Mouse (Mus musculus) hindbrain, embryonic 14.5 days (tissue): ENCODE results near the gene Tfr2. TPM values are rescaled to one million over a fixed set of nuclear protein-coding genes. Genes with fewer than 3 reads are reported as not detected.

ENCODE experiments used
- ATAC-seq: fragments of 200-750 bp; cut with Nextera tagmentation; 2 replicates; pipeline ENCODE4 v1.8.0; 2017; ENCODE audit warnings: moderate number of reproducible peaks, mild to moderate bottlenecking, moderate TSS enrichment, moderate library complexity; ENCODE audit not compliant: low FRiP score
- DNase-seq: peaks from one replicate; pipeline ENCODE4 v3.0.0-alpha.2; 2015; ENCODE audit warnings: low spot score
- H3K27ac ChIP-seq: fragments of 300-500 bp; sonication (generic); 2 replicates; pipeline ENCODE4 v1.5.1; 2014; ENCODE audit warnings: mild to moderate bottlenecking, moderate library complexity
- H3K27me3 ChIP-seq: fragments of 300-500 bp; sonication (generic); 2 replicates; pipeline ENCODE4 v1.6.1; 2014; ENCODE audit warnings: mild to moderate bottlenecking, low read length, mixed read lengths; ENCODE audit not compliant: control insufficient read depth, insufficient read depth
- H3K36me3 ChIP-seq: fragments of 300-500 bp; sonication (generic); replicated peaks from 2 replicates; pipeline ENCODE4 v1.6.1; 2014; ENCODE audit not compliant: control insufficient read depth, insufficient read depth
- H3K4me1 ChIP-seq: fragments of 300-500 bp; sonication (generic); replicated peaks from 2 replicates; pipeline ENCODE4 v1.6.1; 2014; ENCODE audit warnings: antibody characterized with exemption, low read length, mixed read lengths; ENCODE audit not compliant: control insufficient read depth, insufficient read depth
- H3K4me2 ChIP-seq: fragments of 300-500 bp; sonication (generic); replicated peaks from 2 replicates; pipeline ENCODE4 v1.6.1; 2014; ENCODE audit warnings: mild to moderate bottlenecking, moderate library complexity
- H3K4me3 ChIP-seq: fragments of 300-500 bp; sonication (generic); replicated peaks from 2 replicates; pipeline ENCODE4 v1.5.1; 2014; ENCODE audit warnings: mild to moderate bottlenecking, low read length
- H3K9ac ChIP-seq: fragments of 300-500 bp; sonication (generic); 2 replicates; pipeline ENCODE4 v1.6.1; 2014
- H3K9me3 ChIP-seq: fragments of 300-500 bp; sonication (generic); 2 replicates; pipeline ENCODE4 v1.6.1; 2016; ENCODE audit warnings: low read length; ENCODE audit not compliant: control insufficient read depth
- WGBS: fragments of 180-500 bp; shearing (Covaris S2); extraction: QIAGEN DNeasy Blood & Tissue Kit; methylation state at CpG from one replicate; pipeline ENCODE4 v1.1.7; 2014; 5-methylcytosine and 5-hydroxymethylcytosine counted together
- polyA plus RNA-seq: library from polyadenylated mRNA; unstranded; fragments of >200 nt; fragmentation: Nextera tagmentation; extraction: Ambion mirVana; gene quantifications from 2 replicates; pipeline ENCODE4 v1.2.1, GENCODE M21; 2014

Gene Tfr2
- polyA plus RNA-seq, 1 experiment from 2014 or later: 5.3 TPM

DNA sequence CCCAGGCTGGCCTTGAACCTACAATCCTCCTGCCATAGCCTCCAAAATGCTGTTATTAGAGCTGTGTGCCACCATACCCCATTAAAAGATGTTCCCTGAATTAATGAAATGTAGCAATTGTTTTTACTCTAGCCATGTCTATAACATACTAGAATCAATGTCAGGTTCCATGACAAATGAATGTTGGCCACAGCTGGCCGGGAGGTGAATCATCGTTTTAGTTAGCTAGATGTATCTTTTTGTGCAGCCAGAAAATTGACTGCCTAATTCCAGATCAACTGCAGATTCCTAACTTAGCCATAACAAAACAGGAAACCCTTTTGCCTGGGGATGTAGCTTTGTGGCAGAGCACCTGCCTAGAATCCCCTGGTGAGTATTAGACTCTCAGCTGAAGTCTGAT lies 19.8 kb upstream of the Tfr2 start:
- H3K36me3 ChIP-seq: no peaks in the 10 kb centered on the region
- H3K4me1 ChIP-seq: peaks cover 9% of the 10 kb centered on the region
- H3K9me3 ChIP-seq: no peaks in the 10 kb centered on the region
- DNase-seq (no peak), ATAC-seq (no peak)
- no peak overlapping the region for H3K4me3 ChIP-seq
- H3K27ac ChIP-seq: no peak overlapping the region
- no peak overlapping the region for H3K4me2 ChIP-seq
- no peak overlapping the region for H3K9ac ChIP-seq
- H3K27me3 ChIP-seq: no peaks in the 10 kb centered on the region
- WGBS: 91% methylated on average over 2 of the region's 2 CpGs

GRCm38 (mm10) chr5:137551119-137551518 lies 18.5 kb upstream of the Tfr2 start:
- no peak for ATAC-seq
- H3K36me3 ChIP-seq: no peaks in the 10 kb centered on the region
- H3K27me3 ChIP-seq: no peaks in the 10 kb centered on the region
- no peaks in the 10 kb centered on the region for H3K9me3 ChIP-seq
- 76% methylated on average over 5 of the region's 5 CpGs for WGBS
- H3K9ac ChIP-seq: no peak overlapping the region
- DNase-seq: no peak
- H3K4me3 ChIP-seq: no peak overlapping the region
- H3K4me1 ChIP-seq: peaks cover 11% of the 10 kb centered on the region
- no peak overlapping the region for H3K4me2 ChIP-seq
- H3K27ac ChIP-seq: no peak overlapping the region

DNA sequence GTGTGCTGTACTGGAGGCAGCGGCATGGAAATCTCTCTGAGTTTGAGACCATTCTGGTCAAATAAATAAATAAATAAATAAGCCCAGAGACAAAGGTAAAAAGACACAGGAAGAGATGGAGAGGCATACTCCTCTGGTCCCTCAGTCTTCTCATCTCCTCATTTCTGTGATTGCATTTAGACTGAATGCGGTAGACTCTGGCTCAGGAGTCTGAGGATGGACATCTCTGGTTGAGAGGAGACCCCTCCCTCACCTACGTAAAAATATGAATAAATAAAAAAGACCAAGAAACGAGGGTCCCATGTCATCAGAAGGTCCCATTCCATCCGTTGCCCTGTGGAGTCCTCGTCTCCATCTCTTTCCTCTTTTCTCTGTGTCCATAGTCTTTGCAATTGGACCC lies 16.6 kb upstream of the Tfr2 start:
- ATAC-seq (peak; percentile 58), DNase-seq (no peak)
- Histone ChIP-seq H3K27ac (peak overlapping the region; percentile 87), H3K4me2 (peak overlapping the region; percentile 83), H3K4me3 (peak overlapping the region; percentile 69), H3K9ac (peak overlapping the region; percentile 86), H3K4me1 (peaks cover 11% of the 10 kb centered on the region), H3K9me3 (no peaks in the 10 kb centered on the region), H3K36me3 (no peaks in the 10 kb centered on the region), H3K27me3 (no peaks in the 10 kb centered on the region)
- 21% methylated on average over 6 of the region's 6 CpGs for WGBS

DNA sequence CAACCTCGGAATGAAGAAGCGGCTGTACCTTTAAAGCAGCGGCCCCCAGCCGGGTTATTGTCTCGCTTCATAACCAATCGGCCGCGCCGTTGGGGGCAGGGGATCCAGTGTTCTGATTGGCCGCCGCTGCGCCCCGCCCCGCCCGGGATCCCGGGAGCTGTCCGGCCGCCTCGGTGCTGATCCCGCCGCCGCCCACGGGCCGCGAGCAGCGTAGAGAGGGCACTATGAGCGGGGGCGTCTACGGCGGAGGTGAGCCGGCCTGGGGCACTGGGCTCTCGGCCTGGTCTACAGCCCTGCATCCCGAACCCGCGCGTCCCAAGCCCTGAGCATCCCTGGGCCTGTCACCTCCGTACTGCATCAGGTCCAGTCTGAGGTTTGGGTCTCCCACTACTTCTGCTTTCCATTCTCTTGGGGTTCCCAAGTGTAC lies 16.2 kb upstream of the Tfr2 start, which contains the start of gene Actl6b:
Actl6b (plus strand) TSS at position 107 of the 427 bp plus-strand sequence.
- Histone ChIP-seq H3K36me3 (no peaks in the 10 kb centered on the region), H3K4me3 (peak within 1 kb of the TSS; percentile 69), H3K4me1 (peaks cover 11% of the 10 kb centered on the region), H3K9ac (peak within 1 kb of the TSS; percentile 86), H3K9me3 (no peaks in the 10 kb centered on the region), H3K27me3 (no peaks in the 10 kb centered on the region), H3K4me2 (peak within 1 kb of the TSS; percentile 83), H3K27ac (peak within 1 kb of the TSS; percentile 87)
- 0% methylated on average over 37 of the region's 37 CpGs for WGBS
- peak; percentile 90 for DNase-seq
- peak; percentile 94 for ATAC-seq

- Histone ChIP-seq H3K4me3 (peak overlapping the region; percentile 69), H3K27ac (peak overlapping the region; percentile 87), H3K4me2 (peak overlapping the region; percentile 83), H3K4me1 (peaks cover 11% of the 10 kb centered on the region), H3K9me3 (no peaks in the 10 kb centered on the region), H3K36me3 (no peaks in the 10 kb centered on the region), H3K9ac (peak overlapping the region; percentile 86), H3K27me3 (no peaks in the 10 kb centered on the region)
- ATAC-seq (0 out of 2 replicates have a peak, but pooled peaks have one; percentile 19), DNase-seq (no peak)
- WGBS: 42% methylated on average over 11 of the region's 11 CpGs
Measured at GRCm38 (mm10) chr5:137553898-137554297, 15.7 kb upstream of the Tfr2 start.

- no peaks in the 10 kb centered on the region for H3K4me1 ChIP-seq
- ATAC-seq: no peak
- WGBS: 51% methylated on average over 6 of the region's 6 CpGs
- H3K4me2 ChIP-seq: no peak overlapping the region
- peaks cover 34% of the 10 kb centered on the region for H3K36me3 ChIP-seq
- no peak overlapping the region for H3K27ac ChIP-seq
- no peaks in the 10 kb centered on the region for H3K27me3 ChIP-seq
- H3K4me3 ChIP-seq: no peak overlapping the region
- H3K9me3 ChIP-seq: no peaks in the 10 kb centered on the region
- H3K9ac ChIP-seq: no peak overlapping the region
- no peak for DNase-seq
Measured at GRCm38 (mm10) chr5:137561556-137561955, 8.1 kb upstream of the Tfr2 start.

- no peaks in the 10 kb centered on the region for H3K4me1 ChIP-seq
- H3K27me3 ChIP-seq: no peaks in the 10 kb centered on the region
- no peak overlapping the region for H3K4me2 ChIP-seq
- peaks cover 41% of the 10 kb centered on the region for H3K36me3 ChIP-seq
- no peak overlapping the region for H3K27ac ChIP-seq
- ATAC-seq (no peak), DNase-seq (no peak)
- no peak overlapping the region for H3K9ac ChIP-seq
- 72% methylated on average over 10 of the region's 10 CpGs for WGBS
- H3K9me3 ChIP-seq: no peaks in the 10 kb centered on the region
- no peak overlapping the region for H3K4me3 ChIP-seq
Measured at GRCm38 (mm10) chr5:137562965-137563364, 6.7 kb upstream of the Tfr2 start.

GRCm38 (mm10) chr5:137565744-137566143 lies 3.9 kb upstream of the Tfr2 start:
- Histone ChIP-seq H3K4me3 (no peak overlapping the region), H3K4me1 (no peaks in the 10 kb centered on the region), H3K9ac (no peak overlapping the region), H3K27ac (no peak overlapping the region), H3K36me3 (peaks cover 34% of the 10 kb centered on the region), H3K9me3 (no peaks in the 10 kb centered on the region), H3K27me3 (no peaks in the 10 kb centered on the region), H3K4me2 (no peak overlapping the region)
- no peak for ATAC-seq
- no peak for DNase-seq
- WGBS: 67% methylated on average over 6 of the region's 6 CpGs

- Histone ChIP-seq H3K4me2 (no peak overlapping the region), H3K9me3 (no peaks in the 10 kb centered on the region), H3K27ac (no peak overlapping the region), H3K4me3 (no peak overlapping the region), H3K27me3 (no peaks in the 10 kb centered on the region), H3K4me1 (no peaks in the 10 kb centered on the region), H3K9ac (no peak overlapping the region), H3K36me3 (peaks cover 34% of the 10 kb centered on the region)
- WGBS: 92% methylated on average over 5 of the region's 5 CpGs
- ATAC-seq (no peak), DNase-seq (no peak)
Measured at GRCm38 (mm10) chr5:137566416-137566815, 3.2 kb upstream of the Tfr2 start.

DNA sequence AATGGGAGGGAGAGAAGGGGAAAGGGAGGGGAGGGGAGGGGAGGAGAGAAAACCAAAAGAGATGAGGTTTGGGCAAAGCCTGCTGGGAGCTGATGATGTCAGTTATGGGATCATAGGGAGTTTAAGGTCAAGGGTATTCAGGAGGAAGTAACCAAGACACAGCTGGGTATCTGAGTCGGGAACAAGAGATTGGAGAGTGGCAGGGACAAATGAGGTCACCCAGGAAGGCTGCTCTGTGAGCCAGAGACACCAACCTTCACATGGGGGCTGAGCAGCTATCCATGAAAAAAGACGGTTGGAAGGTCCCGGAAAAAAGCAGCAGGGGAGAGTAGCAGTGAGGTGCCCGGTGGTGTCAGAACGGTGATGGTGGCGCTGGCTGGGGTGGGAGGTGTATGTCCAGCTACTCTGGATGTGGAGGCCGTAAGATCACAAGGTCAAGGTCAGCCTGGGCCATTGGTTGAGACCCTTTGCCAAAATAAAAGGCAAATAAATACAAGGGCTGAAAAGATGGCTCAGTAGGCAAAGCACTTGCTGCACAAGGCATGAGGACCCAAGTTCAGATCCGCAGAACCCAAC lies 1.3 kb upstream of the Tfr2 start:
- DNase-seq: no peak
- no peak overlapping the region for H3K9ac ChIP-seq
- H3K27me3 ChIP-seq: no peaks in the 10 kb centered on the region
- no peak overlapping the region for H3K4me2 ChIP-seq
- H3K27ac ChIP-seq: no peak overlapping the region
- no peaks in the 10 kb centered on the region for H3K9me3 ChIP-seq
- no peaks in the 10 kb centered on the region for H3K4me1 ChIP-seq
- WGBS: 81% methylated on average over 8 of the region's 8 CpGs
- ATAC-seq: no peak
- H3K4me3 ChIP-seq: no peak overlapping the region
- peaks cover 26% of the 10 kb centered on the region for H3K36me3 ChIP-seq
